Mouse (Mus musculus): ENCODE measurements around the gene Olfr819. TPM values are rescaled to one million over a fixed set of nuclear protein-coding genes. Genes with fewer than 3 reads are reported as not detected.

The Olfr819 gene
- polyA plus RNA-seq (2015; fragmentation: Nextera tagmentation; extraction: Ambion mirVana), result not detected in 2 replicates

GRCm38 (mm10) chr10:129967166-129967565 lies at the start of gene Olfr819:
Gene Olfr819, minus strand, starts transcription at chr10:129967266.

GRCm38 (mm10) chr10:130012321-130012720 lies 45.3 kb upstream of the Olfr819 start, which contains the start of gene Olfr820:
Gene Olfr820, plus strand, starts transcription at chr10:130012621.

DNA sequence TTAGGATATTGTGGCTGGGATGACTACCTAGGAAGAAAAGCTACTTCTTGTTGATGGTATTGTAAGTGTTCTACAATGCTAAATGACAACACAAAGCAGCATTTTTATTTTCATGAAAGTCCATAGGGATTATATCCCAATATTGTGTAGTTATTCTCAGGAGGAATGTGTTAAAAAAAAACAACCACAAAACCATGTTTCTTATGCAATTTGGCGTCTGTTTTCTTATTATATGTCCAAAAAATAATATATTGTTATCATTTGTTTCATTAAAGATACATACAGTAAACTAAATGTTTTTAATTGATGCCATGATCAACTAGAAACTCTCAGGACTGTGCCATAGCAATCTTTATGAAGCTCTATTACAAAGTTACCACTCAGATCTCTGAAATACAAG lies 17.9 kb upstream of the Olfr819 start, which contains the start of gene Gm10310:
Gene Gm10310, minus strand, starts transcription at position 101 of the 400 bp plus-strand sequence.

GRCm38 (mm10) chr10:129976040-129976439 lies 9.0 kb upstream of the Olfr819 start, which contains the start of gene Olfr247:
Gene Olfr247, minus strand, starts transcription at chr10:129976140.

DNA sequence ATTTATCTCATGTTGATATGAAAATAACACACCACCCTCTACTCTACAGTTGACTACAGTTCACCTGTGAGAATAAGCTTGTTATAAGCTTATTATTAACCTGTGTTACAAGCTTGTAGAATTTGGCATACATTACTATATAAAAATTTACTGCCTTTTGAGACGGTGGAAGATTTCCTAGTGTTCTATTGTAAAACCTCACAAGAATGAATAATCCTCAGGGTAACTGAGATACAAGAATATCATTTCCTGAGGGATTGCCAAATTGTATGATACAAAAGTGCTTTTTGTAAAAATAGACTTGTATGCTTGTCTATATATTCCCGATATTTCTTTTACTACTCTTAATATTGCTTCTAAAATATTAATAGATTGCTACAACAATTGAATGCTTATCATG lies 18.1 kb downstream of the Olfr819 start, which contains the start of gene Olfr818:
Gene Olfr818, minus strand, starts transcription at position 101 of the 400 bp plus-strand sequence.

GRCm38 (mm10) chr10:129915497-129915896 lies 51.6 kb downstream of the Olfr819 start, which contains the start of gene Olfr816:
Gene Olfr816, minus strand, starts transcription at chr10:129915597.

Other genes starting within 250 kb of the Olfr819 start
- not detected in 2 replicates for gene Olfr805, start 237.9 kb downstream of the Olfr819 start, polyA plus RNA-seq (2015; fragmentation: Nextera tagmentation; extraction: Ambion mirVana)
- gene Olfr806, start 225.3 kb downstream of the Olfr819 start, polyA plus RNA-seq (2015; fragmentation: Nextera tagmentation; extraction: Ambion mirVana), result not detected in 2 replicates
- gene Olfr807, start 209.5 kb downstream of the Olfr819 start, polyA plus RNA-seq (2015; fragmentation: Nextera tagmentation; extraction: Ambion mirVana), result not detected in 2 replicates
- not detected in 2 replicates for gene Olfr808, start 201.8 kb downstream of the Olfr819 start, polyA plus RNA-seq (2015; fragmentation: Nextera tagmentation; extraction: Ambion mirVana)
- gene Olfr809, start 192.6 kb downstream of the Olfr819 start, polyA plus RNA-seq (2015; fragmentation: Nextera tagmentation; extraction: Ambion mirVana), result not detected in 2 replicates
- gene Olfr810, start 172.3 kb downstream of the Olfr819 start, polyA plus RNA-seq (2015; fragmentation: Nextera tagmentation; extraction: Ambion mirVana), result not detected in 2 replicates
- gene Olfr811, start 162.9 kb downstream of the Olfr819 start, polyA plus RNA-seq (2015; fragmentation: Nextera tagmentation; extraction: Ambion mirVana), result not detected in 2 replicates
- gene Olfr812, start 121.2 kb downstream of the Olfr819 start, polyA plus RNA-seq (2015; fragmentation: Nextera tagmentation; extraction: Ambion mirVana), result not detected in 2 replicates
- gene Olfr813, start 111.9 kb downstream of the Olfr819 start, polyA plus RNA-seq (2015; fragmentation: Nextera tagmentation; extraction: Ambion mirVana), result not detected in 2 replicates
- not detected in 2 replicates for gene Olfr814, start 87.4 kb downstream of the Olfr819 start, polyA plus RNA-seq (2015; fragmentation: Nextera tagmentation; extraction: Ambion mirVana)
- gene Olfr815, start 61.4 kb downstream of the Olfr819 start, polyA plus RNA-seq (2015; fragmentation: Nextera tagmentation; extraction: Ambion mirVana), result not detected in 2 replicates
- gene Olfr816, start 51.7 kb downstream of the Olfr819 start, polyA plus RNA-seq (2015; fragmentation: Nextera tagmentation; extraction: Ambion mirVana), result not detected in 2 replicates
- not detected in 2 replicates for gene Olfr818, start 18.2 kb downstream of the Olfr819 start, polyA plus RNA-seq (2015; fragmentation: Nextera tagmentation; extraction: Ambion mirVana)
- gene Olfr247, start 8.9 kb upstream of the Olfr819 start, polyA plus RNA-seq (2015; fragmentation: Nextera tagmentation; extraction: Ambion mirVana), result not detected in 2 replicates
- gene Gm10310, start 17.8 kb upstream of the Olfr819 start, polyA plus RNA-seq (2015; fragmentation: Nextera tagmentation; extraction: Ambion mirVana), result not detected in 2 replicates
- gene Olfr820, start 45.4 kb upstream of the Olfr819 start, polyA plus RNA-seq (2015; fragmentation: Nextera tagmentation; extraction: Ambion mirVana), result not detected in 2 replicates
- not detected in 2 replicates for gene Olfr821, start 63.1 kb upstream of the Olfr819 start, polyA plus RNA-seq (2015; fragmentation: Nextera tagmentation; extraction: Ambion mirVana)
- not detected in 2 replicates for gene Olfr822, start 103.9 kb upstream of the Olfr819 start, polyA plus RNA-seq (2015; fragmentation: Nextera tagmentation; extraction: Ambion mirVana)
- not detected in 2 replicates for gene Olfr823, start 148.1 kb upstream of the Olfr819 start, polyA plus RNA-seq (2015; fragmentation: Nextera tagmentation; extraction: Ambion mirVana)
- not detected in 2 replicates for gene Olfr824, start 162.7 kb upstream of the Olfr819 start, polyA plus RNA-seq (2015; fragmentation: Nextera tagmentation; extraction: Ambion mirVana)
- gene Olfr825, start 199.5 kb upstream of the Olfr819 start, polyA plus RNA-seq (2015; fragmentation: Nextera tagmentation; extraction: Ambion mirVana), result not detected in 2 replicates
- not detected in 2 replicates for gene Olfr826, start 216.9 kb upstream of the Olfr819 start, polyA plus RNA-seq (2015; fragmentation: Nextera tagmentation; extraction: Ambion mirVana)
- gene Olfr827, start 247.1 kb upstream of the Olfr819 start, polyA plus RNA-seq (2015; fragmentation: Nextera tagmentation; extraction: Ambion mirVana), result not detected in 2 replicates